Mouse (Mus musculus) central nervous system, embryonic 11.5 days (tissue): ENCODE measurements around the gene Olfr1263. TPM values are rescaled to one million over a fixed set of nuclear protein-coding genes. Genes with fewer than 3 reads are reported as not detected.

Experiments
- polyA plus RNA-seq: library from polyadenylated mRNA; depleted of rRNA; stranded (reverse); fragments of >200 nt; gene quantifications from 2 replicates; pipeline ENCODE4 v1.2.3, GENCODE M21; 2012; rRNA removed

The Olfr1263 gene
- polyA plus RNA-seq: not detected in 2 replicates

DNA sequence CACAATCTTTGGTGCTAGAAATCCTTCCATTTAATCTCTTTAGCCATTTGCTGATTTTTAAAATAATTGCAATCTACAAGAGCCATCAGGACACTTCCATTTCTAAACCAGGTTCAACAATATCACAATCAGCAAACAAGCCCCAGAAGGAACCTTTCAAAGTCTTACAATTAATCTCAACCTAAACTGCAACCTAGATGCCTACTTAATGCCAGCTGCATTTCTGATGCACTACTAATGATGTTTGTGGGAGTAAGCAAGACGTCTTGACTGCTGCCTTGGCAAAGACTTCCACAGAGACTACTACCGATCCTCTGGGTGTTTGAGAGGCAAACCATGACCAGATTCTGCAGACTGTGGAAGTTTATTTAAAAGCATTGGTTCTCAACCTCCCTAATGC lies at the start of gene Olfr1263:
Gene Olfr1263, plus strand, starts transcription at position 301 of the 400 bp plus-strand sequence.

DNA sequence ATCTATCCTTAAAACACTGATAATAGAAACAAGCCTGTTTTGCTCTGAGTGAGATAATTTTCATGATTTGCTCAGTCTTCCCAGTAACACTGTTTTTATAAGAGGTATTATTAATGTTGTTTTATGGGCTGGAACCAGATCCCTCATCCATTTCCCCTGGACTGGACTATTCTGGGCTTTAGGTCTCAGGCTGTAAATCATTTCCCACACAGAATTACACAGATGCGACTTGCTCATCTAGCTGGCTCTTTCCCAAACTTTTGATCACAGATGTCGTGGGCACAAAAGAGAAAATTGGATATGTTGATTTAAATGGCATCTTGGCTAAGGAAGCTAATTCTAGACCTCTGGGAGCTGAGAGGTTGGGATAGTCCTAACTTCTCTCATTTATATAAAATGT lies 37.7 kb upstream of the Olfr1263 start, which contains the start of gene Olfr1260:
Gene Olfr1260, plus strand, starts transcription at position 157 of the 400 bp plus-strand sequence.

DNA sequence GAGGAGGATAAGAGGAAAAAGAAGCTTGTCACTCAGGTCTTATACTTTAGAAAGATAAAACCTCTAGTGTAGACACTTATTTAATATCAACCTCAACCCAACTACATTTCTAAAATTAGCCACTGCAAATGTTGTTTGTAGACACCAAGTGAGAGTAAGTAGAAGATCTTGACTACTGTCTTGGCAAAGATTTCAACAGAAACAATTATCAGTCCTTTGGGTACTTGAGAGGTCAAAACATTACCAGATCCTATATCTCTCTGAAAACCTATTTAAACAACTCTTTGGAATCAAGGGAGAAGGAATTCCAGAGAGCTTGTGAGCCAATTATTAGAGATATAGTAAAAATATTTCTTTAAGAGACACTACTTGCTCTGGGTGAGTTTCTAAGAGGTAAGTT lies 21.0 kb upstream of the Olfr1263 start, which contains the start of gene Olfr1261:
Gene Olfr1261, plus strand, starts transcription at position 301 of the 400 bp plus-strand sequence.

DNA sequence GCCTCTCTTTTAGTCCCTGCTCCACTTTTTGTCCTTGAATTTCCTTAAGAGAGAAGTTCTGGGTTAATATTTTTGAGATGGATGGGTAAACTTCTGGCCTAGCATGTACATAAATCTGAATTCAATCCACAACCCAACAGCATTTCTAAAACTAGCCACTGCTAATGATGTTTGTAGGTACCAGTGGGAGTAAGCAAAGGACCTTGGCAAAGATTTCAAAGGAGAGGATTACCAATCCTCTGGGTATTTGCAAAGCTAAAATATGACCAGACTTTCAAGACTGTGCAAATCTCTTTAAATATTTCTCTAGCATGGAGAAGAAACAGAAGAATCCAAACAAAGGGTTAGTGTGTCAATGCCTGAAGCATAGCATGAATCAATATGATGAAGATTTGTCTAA lies 12.1 kb upstream of the Olfr1263 start, which contains the start of gene Olfr1262:
Gene Olfr1262, plus strand, starts transcription at position 301 of the 400 bp plus-strand sequence.

DNA sequence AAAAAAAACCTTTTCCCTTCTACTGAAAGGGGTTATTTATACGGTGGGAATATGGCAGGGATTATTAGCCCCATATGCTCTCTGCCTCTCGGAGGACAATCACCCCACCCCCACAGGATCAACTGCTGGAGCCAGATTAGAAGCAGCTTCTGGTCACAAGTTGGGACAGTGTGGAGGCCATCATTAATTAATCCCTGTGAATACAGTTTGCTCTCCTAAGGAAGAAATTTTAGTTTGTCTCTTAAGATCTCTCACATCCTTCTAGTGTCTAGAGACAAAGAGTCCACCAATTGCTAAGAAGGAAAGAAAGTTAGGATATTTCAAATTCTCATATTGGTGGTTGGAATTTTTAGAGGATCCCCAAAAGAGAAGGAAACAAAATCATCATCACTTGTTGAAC lies 13.5 kb downstream of the Olfr1263 start, which contains the start of gene Olfr1264:
Gene Olfr1264, minus strand, starts transcription at position 101 of the 400 bp plus-strand sequence.

DNA sequence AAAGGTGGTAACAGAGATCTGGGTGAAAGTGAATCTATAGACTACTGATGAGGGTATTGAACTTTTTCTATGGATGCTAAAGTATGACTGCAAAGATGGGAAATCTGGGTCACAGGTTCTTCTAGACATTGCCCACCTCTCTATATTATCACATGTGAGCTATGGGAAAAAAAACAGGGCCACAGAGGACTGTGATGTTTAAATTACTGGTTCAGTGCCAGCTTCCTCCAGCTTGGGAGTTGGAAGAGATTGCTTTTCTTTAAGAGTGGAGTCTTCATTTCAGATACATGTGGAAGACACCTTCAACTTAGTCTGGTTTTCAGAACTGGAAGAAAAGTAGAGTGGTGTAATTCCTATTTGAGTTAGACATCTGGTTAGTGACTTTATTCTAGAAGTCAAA lies 23.1 kb downstream of the Olfr1263 start, which contains the start of gene Olfr1265:
Gene Olfr1265, plus strand, starts transcription at position 301 of the 400 bp plus-strand sequence.

DNA sequence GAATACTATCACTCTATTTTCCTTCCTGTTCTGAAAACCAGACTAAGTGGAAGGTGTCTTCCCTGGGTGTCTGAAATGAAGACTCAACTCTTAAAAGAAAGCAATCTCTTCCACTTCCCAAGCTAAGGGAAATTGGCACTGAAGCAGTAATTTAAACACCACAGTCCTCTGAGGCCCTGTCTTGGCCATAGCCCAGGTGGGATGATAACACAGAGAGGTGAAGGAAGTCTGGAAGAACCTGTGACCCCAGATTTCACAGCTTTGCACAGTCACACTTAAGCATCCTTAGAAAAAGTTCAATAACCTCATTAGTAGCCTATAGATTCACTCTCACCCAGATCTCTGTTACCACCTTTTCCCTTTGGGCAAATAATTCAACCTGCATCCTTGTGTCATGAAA lies 51.6 kb downstream of the Olfr1263 start, which contains the start of gene Olfr140:
Gene Olfr140, minus strand, starts transcription at position 101 of the 400 bp plus-strand sequence.

Other genes with a start within 250 kb of the Olfr1263 start
- gene Olfr1254, start 218.5 kb upstream of the Olfr1263 start, polyA plus RNA-seq: not detected in 2 replicates
- not detected in 2 replicates for gene Olfr1255, start 200.1 kb upstream of the Olfr1263 start, polyA plus RNA-seq
- not detected in 2 replicates for gene Olfr1256, start 170.6 kb upstream of the Olfr1263 start, polyA plus RNA-seq
- not detected in 2 replicates for gene Olfr48, start 163.9 kb upstream of the Olfr1263 start, polyA plus RNA-seq
- not detected in 2 replicates for gene Olfr1257, start 133.7 kb upstream of the Olfr1263 start, polyA plus RNA-seq
- gene Olfr1258, start 84.8 kb upstream of the Olfr1263 start, polyA plus RNA-seq: not detected in 2 replicates
- gene Olfr1259, start 63.5 kb upstream of the Olfr1263 start, polyA plus RNA-seq: not detected in 2 replicates
- not detected in 2 replicates for gene Olfr1260, start 37.8 kb upstream of the Olfr1263 start, polyA plus RNA-seq
- gene Olfr1261, start 20.9 kb upstream of the Olfr1263 start, polyA plus RNA-seq: not detected in 2 replicates
- gene Olfr1262, start 12.0 kb upstream of the Olfr1263 start, polyA plus RNA-seq: not detected in 2 replicates
- not detected in 2 replicates for gene Olfr1264, start 13.4 kb downstream of the Olfr1263 start, polyA plus RNA-seq
- not detected in 2 replicates for gene Olfr1265, start 23.2 kb downstream of the Olfr1263 start, polyA plus RNA-seq
- not detected in 2 replicates for gene Olfr140, start 51.5 kb downstream of the Olfr1263 start, polyA plus RNA-seq
- not detected in 2 replicates for gene Olfr1269, start 109.3 kb downstream of the Olfr1263 start, polyA plus RNA-seq
- gene Olfr32, start 130.2 kb downstream of the Olfr1263 start, polyA plus RNA-seq: 0.05 TPM in 1 of 2 replicates, not detected in the other
- gene Olfr1270, start 141.0 kb downstream of the Olfr1263 start, polyA plus RNA-seq: not detected in 2 replicates
- not detected in 2 replicates for gene Olfr1506, start 212.4 kb downstream of the Olfr1263 start, polyA plus RNA-seq
- not detected in 2 replicates for gene Olfr142, start 245.5 kb downstream of the Olfr1263 start, polyA plus RNA-seq